Mouse (Mus musculus) CH12.LX (cell line): ENCODE results near the gene Kat2a. TPM values are rescaled to one million over a fixed set of nuclear protein-coding genes. Genes with fewer than 3 reads are reported as not detected.

Source experiments
- DNase-seq: peaks from one replicate; pipeline ENCODE4 v3.0.0-alpha.2; 2013; ENCODE audit errors: extremely low read depth
- H3K27ac ChIP-seq: 2 replicates; pipeline ENCODE4 v1.5.1; 2012; ENCODE audit warnings: low read depth, mild to moderate bottlenecking, control low read depth, moderate library complexity; ENCODE audit not compliant: insufficient read depth
- H3K27me3 ChIP-seq: replicated peaks from 2 replicates; pipeline ENCODE3; 2012; ENCODE audit warnings: inconsistent platforms
- H3K36me3 ChIP-seq, 2 experiments: replicated peaks in 1 of 2; 2 replicates each; pipeline versions ENCODE3 to v1.6.1; 2012; ENCODE audit warnings: inconsistent platforms in 1 of 2, low read length in 1 of 2, mild to moderate bottlenecking in 1 of 2, mixed read lengths in 1 of 2, moderate library complexity in 1 of 2; ENCODE audit not compliant: control insufficient read depth in 1 of 2, insufficient read depth in 1 of 2
- H3K4me1 ChIP-seq, 2 experiments: 2 replicates each; pipeline ENCODE4 v1.6.1; 2012; ENCODE audit warnings: inconsistent platforms in 1 of 2, moderate library complexity in 1 of 2; ENCODE audit not compliant: insufficient read depth in 2 of 2, control insufficient read depth in 1 of 2
- H3K4me2 ChIP-seq: 2 replicates; pipeline ENCODE4 v1.6.1; 2012; ENCODE audit warnings: low read depth, mild to moderate bottlenecking, control low read depth; ENCODE audit not compliant: poor library complexity, insufficient read depth, severe bottlenecking
- H3K4me3 ChIP-seq, 3 experiments: fragments of 150-350 bp in 1 of 3; sonication (generic) in 1 of 3; replicated peaks in 1 of 3; 2 replicates each; pipeline versions ENCODE3 to v1.5.1; 2011 to 2012; ENCODE audit warnings: low read depth in 2 of 3, low read length in 2 of 3, mild to moderate bottlenecking in 2 of 3, moderate library complexity in 2 of 3, control low read depth in 1 of 3, improper control_type of control experiment in 1 of 3, inconsistent platforms in 1 of 3, mixed read lengths in 1 of 3; ENCODE audit not compliant: poor library complexity in 1 of 3
- H3K79me2 ChIP-seq: replicated peaks from 2 replicates; pipeline ENCODE4 v1.6.1; 2012; ENCODE audit warnings: mild to moderate bottlenecking, moderate library complexity; ENCODE audit not compliant: control insufficient read depth, poor library complexity, insufficient read depth, severe bottlenecking; ENCODE audit errors: extremely low read depth
- H3K9ac ChIP-seq: 2 replicates; pipeline ENCODE4 v1.6.1; 2012; ENCODE audit warnings: low read depth, mild to moderate bottlenecking, control low read depth, moderate library complexity; ENCODE audit not compliant: insufficient read depth
- H3K9me3 ChIP-seq: replicated peaks from 2 replicates; pipeline ENCODE3; 2012; ENCODE audit warnings: low read length, inconsistent platforms, mixed read lengths
- ELF1 ChIP-seq: IDR thresholded peaks from 2 replicates; pipeline ENCODE4 v1.6.1; 2014; ENCODE audit warnings: low read depth, mild to moderate bottlenecking, inconsistent platforms, low read length, improper control_type of control experiment
- HCFC1 ChIP-seq: IDR thresholded peaks from 2 replicates; pipeline ENCODE4 v1.6.1; 2012; ENCODE audit warnings: low read depth, mild to moderate bottlenecking, inconsistent platforms, low read length, improper control_type of control experiment
- IRF4 ChIP-seq: IDR thresholded peaks from 2 replicates; pipeline ENCODE4 v1.6.1; 2014; ENCODE audit warnings: low read depth, mild to moderate bottlenecking, inconsistent platforms, low read length, improper control_type of control experiment
- JUN ChIP-seq: IDR thresholded peaks from 2 replicates; pipeline ENCODE4 v1.6.1; 2011; ENCODE audit warnings: low read depth, mild to moderate bottlenecking, low read length, improper control_type of control experiment, moderate library complexity; ENCODE audit not compliant: insufficient read depth
- JUND ChIP-seq: conservative IDR thresholded peaks from 2 replicates; pipeline ENCODE4 v1.6.1; 2011; ENCODE audit warnings: low read depth, low read length, improper control_type of control experiment
- KAT2A ChIP-seq: IDR thresholded peaks from 2 replicates; pipeline ENCODE4 v1.6.1; 2012; ENCODE audit warnings: low read length, improper control_type of control experiment, inconsistent platforms; ENCODE audit not compliant: insufficient replicate concordance
- MAFK ChIP-seq: IDR thresholded peaks from 2 replicates; pipeline ENCODE4 v1.6.1; 2011; ENCODE audit warnings: low read length, improper control_type of control experiment; ENCODE audit not compliant: insufficient replicate concordance
- MAX ChIP-seq: IDR thresholded peaks from 2 replicates; pipeline ENCODE4 v1.6.1; 2011; ENCODE audit warnings: low read length, improper control_type of control experiment
- NRF1 ChIP-seq: IDR thresholded peaks from 2 replicates; pipeline ENCODE4 v1.6.1; 2014; ENCODE audit warnings: low read depth, mild to moderate bottlenecking, inconsistent platforms, low read length, improper control_type of control experiment, moderate library complexity
- RAD21 ChIP-seq: IDR thresholded peaks from 2 replicates; pipeline ENCODE4 v1.6.1; 2011; ENCODE audit warnings: low read depth, mild to moderate bottlenecking, low read length, improper control_type of control experiment, moderate library complexity
- RCOR1 ChIP-seq: conservative IDR thresholded peaks from 2 replicates; pipeline ENCODE4 v1.6.1; 2012; ENCODE audit warnings: low read depth, mild to moderate bottlenecking, inconsistent platforms, low read length, improper control_type of control experiment
- SIN3A ChIP-seq: IDR thresholded peaks from 2 replicates; pipeline ENCODE4 v1.6.1; 2012; ENCODE audit warnings: low read length, improper control_type of control experiment, inconsistent platforms
- TBP ChIP-seq: conservative IDR thresholded peaks from 2 replicates; pipeline ENCODE4 v1.6.1; 2011; ENCODE audit warnings: low read depth, low read length, improper control_type of control experiment
- TCF12 ChIP-seq: IDR thresholded peaks from 2 replicates; pipeline ENCODE4 v1.6.1; 2014; ENCODE audit warnings: low read depth, mild to moderate bottlenecking, inconsistent platforms, low read length, improper control_type of control experiment
- UBTF ChIP-seq: IDR thresholded peaks from 2 replicates; pipeline ENCODE4 v1.6.1; 2012; ENCODE audit warnings: low read depth, mild to moderate bottlenecking, inconsistent platforms, low read length, improper control_type of control experiment, moderate library complexity
- USF1 ChIP-seq: IDR thresholded peaks from 2 replicates; pipeline ENCODE4 v1.6.1; 2014; ENCODE audit warnings: low read depth, mild to moderate bottlenecking, inconsistent platforms, low read length, improper control_type of control experiment
- ZKSCAN1 ChIP-seq: IDR thresholded peaks from 2 replicates; pipeline ENCODE4 v1.6.1; 2012; ENCODE audit warnings: low read depth, inconsistent platforms, low read length, improper control_type of control experiment, borderline replicate concordance
- ZNF384 ChIP-seq: IDR thresholded peaks from 2 replicates; pipeline ENCODE4 v1.6.1; 2012; ENCODE audit warnings: low read depth, low read length, improper control_type of control experiment, inconsistent platforms
- dilution Hi-C: fragments of 300-500 bp; cut with MboI; formaldehyde crosslinking; loops from 2 replicates; pipeline ENCODE4 v1.14.3; 2020; ENCODE audit warnings: low sequenced_read_pairs; ENCODE audit not compliant: extremely low pct_unique_long_range_greater_than_20kb, extremely low pct_ligation_motif_present
- in situ Hi-C: fragments of 300-500 bp; cut with MboI; formaldehyde crosslinking; loops from 3 replicates; pipeline ENCODE4 v1.14.3; 2019; ENCODE audit warnings: low sequenced_read_pairs, low pct_ligation_motif_present, low pct_unique_long_range_greater_than_20kb, mixed read lengths
- polyA plus RNA-seq: library from polyadenylated mRNA; unstranded; fragments of >175 nt; gene quantifications from 2 replicates; pipeline ENCODE4 v1.2.1, GENCODE M21; 2012; ENCODE audit warnings: low read depth; ENCODE audit not compliant: insufficient read length
- total RNA-seq, 2 experiments: library from RNA; depleted of rRNA; stranded (reverse); fragments of 300-350 nt in 1 of 2; fragments of >200 nt in 1 of 2; gene quantifications; 2 replicates each; pipeline ENCODE4 v1.2.3; 2012 to 2014

Kat2a gene
- total and polyA plus RNA-seq, 3 experiments = 27.2 to 82.9 (median 30.7) TPM

DNA sequence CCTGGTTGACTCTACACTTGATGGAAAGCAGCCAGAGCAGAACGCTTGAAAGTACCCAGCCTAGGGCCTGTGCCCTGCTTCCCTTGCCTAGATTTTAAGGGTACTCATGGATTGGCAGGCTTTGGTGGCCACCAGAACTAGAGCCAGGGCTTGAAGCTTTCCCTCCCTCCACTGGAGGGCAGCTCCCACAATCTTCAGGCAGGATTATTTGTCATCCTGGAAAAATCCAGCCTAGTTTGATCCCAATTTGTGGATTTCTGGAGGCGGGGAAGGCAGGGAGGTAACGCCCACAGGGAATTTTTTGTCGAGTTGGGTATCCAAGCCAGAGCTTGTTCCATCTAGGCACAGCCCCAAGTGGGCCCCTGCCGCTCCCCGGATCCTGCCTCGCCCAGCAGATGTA, 21.9 kb downstream of the Kat2a start:
- Histone ChIP-seq H3K79me2 (no peaks in the 10 kb centered on the region), H3K4me2 (no peak overlapping the region), H3K4me3 (no peak overlapping the region), H3K36me3 (peaks cover 0 to 11% of the 10 kb centered on the region in 2 experiments), H3K4me1 (peaks cover 0 to 13% of the 10 kb centered on the region in 2 experiments; a peak in 2 of 4 replicates), H3K27ac (no peak overlapping the region), H3K9ac (no peak overlapping the region), H3K9me3 (no peaks in the 10 kb centered on the region), H3K27me3 (no peaks in the 10 kb centered on the region)
- dilution Hi-C loops (no loop called here), in situ Hi-C loops (no loop called here)
- TF ChIP-seq NRF1 (no peak), HCFC1 (no peak), IRF4 (no peak), UBTF (no peak), TBP (no peak), ZNF384 (no peak), RCOR1 (no peak)
- no peak for DNase-seq

DNA sequence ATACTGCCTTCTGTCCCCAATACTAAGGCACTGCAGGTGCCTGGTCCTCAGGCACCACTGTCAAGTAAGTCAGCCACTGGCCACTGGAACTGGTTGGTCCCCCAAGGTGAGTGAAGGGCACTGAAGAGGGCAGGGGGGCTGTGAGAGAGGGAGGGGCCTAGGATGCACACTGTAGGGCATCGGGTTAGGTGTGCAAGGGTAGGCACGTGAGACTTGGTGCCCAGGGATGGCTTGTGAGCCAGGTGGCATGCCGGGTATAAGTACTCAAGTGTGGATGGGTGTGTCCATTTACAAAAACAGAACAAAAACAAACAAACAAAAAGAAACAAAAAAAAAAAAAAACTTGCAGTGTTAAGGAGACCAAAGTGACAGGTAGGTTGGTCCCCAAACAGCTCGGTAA, 23.8 kb downstream of the Kat2a start:
- dilution Hi-C loops (no loop called here), in situ Hi-C loops (no loop called here)
- Histone ChIP-seq H3K79me2 (no peaks in the 10 kb centered on the region), H3K27ac (no peak overlapping the region), H3K27me3 (no peaks in the 10 kb centered on the region), H3K4me1 (peaks cover 0 to 30% of the 10 kb centered on the region in 2 experiments; a peak in 2 of 4 replicates), H3K36me3 (no peaks in the 10 kb centered on the region), H3K9ac (no peak overlapping the region), H3K4me3 (no peak overlapping the region), H3K4me2 (no peak overlapping the region), H3K9me3 (no peaks in the 10 kb centered on the region)
- TF ChIP-seq JUN (no peak), JUND (no peak), KAT2A (no peak), SIN3A (no peak), MAX (no peak), RCOR1 (no peak), TCF12 (no peak), RAD21 (no peak), UBTF (no peak), TBP (no peak), ELF1 (no peak), ZKSCAN1 (no peak), MAFK (no peak), USF1 (no peak)
- no peak for DNase-seq
